Mouse (Mus musculus): ENCODE data around the gene Sik1.
"Not testable (repeated sequence)": the region's sequence is repeated elsewhere in the genome, so short reads cannot be mapped to it uniquely, and the experiment has no call there.

The Sik1 gene

DNA sequence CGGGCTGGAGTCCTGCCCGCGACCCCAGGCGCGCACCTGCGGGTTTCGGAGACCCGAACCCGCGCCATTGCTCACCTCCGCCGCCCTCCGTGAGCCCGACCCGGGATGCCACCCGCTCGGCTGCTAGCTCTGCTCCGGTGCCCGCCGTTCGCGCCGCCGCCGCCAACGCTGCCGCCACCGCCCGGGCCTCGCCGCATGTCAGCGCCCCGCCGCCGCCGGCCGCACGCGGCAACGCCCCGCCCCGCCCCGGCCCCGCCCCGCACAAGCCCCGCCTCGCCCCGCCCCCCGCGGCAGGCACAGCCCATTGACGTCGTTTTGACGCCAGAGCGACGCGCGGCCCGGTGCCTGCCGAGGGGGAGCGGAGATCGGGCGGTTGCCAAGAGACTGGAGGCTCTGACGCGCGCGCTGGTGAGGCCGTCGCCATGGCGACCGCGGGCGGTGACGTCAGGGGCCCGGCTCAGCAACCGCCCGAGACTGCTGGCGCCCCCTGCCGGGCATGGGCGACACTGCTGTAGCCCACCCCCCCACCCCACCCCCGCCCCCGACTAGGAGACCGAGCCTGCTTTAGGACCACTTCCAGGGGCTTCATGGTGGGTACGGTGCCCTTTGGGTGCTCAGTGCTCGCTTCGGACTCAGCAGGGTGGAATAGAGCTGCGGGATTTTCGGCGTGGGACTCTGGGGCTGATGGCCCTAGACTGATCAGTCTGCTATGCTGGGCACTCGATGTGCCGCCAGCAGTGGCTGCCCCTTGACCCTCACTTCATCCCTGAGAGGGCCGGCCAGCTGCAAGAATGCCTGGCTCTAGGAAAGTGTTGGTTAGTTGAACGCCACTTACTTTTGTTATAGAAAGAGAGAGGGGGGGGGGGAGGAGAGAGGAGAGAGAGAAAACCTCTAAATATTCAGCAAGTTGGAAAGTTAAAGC, at the start of gene Sik1:
Gene Sik1, minus strand, starts transcription at position 208 of the 922 bp plus-strand sequence.
- DNase-seq: peak; percentile 97

DNA sequence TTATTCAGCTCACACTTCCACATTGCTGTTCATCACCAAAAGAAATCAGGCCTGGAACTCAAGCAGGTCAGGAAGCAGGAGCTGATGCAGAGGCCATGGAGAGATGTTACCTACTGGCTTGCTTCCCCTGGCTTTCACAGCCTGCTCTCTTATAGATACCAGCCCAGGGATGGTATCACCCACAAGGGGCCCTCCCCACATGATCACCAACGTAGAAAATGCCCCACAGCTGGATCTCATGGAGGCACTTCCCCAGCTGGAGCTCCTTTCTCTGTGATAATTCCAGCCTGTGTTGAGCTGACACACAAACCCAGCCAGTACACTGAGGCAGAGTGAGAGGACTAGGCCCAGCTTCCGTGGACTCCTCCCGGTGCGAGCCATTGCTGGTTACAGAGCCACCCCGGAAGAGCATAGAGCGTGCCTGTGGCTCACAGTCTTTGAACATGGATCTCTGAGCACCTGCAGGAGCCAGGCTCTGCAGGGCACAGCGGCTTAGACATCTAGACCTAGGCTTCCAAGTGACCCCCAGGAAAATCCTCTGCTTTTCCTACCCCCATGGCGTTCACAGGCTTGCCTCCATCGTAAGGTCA, 49.7 kb upstream of the Sik1 start:
- no peak for DNase-seq

DNA sequence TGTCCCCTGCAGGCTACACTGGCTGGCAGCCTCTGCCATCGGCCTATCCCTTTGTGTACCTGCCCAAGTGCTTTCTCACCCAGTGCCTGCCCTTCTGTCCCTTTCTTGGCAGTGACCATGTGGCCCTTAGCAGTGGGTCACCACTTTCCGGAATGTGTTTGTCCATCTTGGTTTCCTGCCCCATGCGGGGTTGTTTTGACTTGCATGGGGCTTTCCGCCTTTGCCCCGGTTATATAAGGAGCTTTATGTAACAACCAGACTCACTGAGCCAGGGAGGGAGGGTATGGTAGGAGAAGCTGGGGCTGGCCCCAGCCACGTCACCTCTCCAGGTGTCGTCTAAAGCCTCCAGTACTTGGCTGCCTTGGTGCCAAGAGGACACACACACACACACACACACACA, 48.4 kb upstream of the Sik1 start:
- DNase-seq: no peak

- no peak for DNase-seq
These were observed 47.1 kb upstream of the Sik1 start for GRCm38 (mm10) chr17:31902630-31903198.

- no peak for DNase-seq
These were observed 46.0 kb upstream of the Sik1 start for GRCm38 (mm10) chr17:31901461-31902204.

- no peak for DNase-seq
These were observed 43.3 kb upstream of the Sik1 start for GRCm38 (mm10) chr17:31898941-31899340.

DNA sequence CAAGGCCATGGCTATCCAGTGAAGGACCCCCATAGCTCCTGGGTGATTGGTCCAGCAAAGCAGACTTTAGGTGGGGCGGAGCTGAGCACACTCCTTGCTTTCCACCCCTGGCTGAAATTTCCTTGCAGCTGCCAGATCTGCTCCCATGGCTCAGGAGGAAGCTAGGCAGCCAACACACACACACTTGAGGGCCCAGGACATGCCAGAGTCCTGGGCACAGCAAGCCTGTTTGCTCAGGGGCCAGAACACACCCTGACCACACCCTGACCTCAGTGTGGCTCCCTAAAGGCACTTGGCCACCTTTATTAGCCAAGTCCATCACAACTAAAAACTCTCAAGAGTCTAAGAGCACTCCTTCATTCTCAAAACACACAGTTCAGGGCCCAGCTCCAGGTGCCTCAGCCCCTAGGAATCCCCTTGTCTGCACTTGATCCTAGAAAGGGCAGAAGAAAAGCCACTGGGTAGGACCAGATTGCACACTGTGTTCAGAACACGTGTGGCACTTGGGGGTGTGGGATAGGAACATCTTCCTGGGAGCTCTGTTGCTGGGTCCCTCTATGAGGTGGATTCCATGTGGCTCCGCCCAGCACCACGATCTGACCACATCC, 41.7 kb upstream of the Sik1 start:
- DNase-seq: no peak

DNA sequence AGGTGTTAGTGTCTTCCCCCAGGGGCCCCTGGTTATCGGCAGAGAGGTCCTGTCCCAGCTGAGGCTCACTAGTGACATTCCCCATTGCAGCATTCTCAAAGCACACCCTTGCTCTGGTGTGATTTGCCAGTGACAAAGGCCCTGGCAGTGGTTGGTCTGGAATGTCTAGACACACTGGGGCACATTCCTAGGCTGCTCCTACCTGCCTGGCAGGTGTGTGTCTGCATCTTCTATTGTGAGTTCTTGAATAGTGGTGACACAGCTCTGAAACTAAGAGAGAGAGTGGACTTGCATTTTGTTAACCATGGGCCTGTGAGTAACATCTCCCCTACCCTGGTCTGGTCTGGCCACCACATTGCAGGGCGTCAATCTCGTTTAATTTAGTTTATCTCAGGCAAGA, 41.1 kb upstream of the Sik1 start:
- no peak for DNase-seq

DNA sequence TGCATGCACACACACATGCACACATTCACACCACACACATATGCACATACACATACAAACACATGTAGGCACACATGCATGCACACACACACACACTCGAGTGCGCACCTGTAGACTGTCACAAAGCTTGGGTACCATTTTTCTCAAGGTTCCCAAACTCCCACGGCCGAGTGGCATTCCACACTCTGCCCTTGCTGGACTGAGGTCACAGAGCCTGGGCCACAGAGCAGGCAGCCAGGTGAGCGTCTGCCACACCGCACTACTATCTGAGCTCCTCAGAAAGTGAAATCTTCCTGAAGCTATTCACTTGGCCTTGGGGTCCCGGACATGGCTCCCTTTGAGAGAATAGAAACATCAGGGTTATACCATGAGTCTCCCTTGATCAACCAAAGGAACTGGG, 40.7 kb upstream of the Sik1 start:
- DNase-seq: no peak

DNA sequence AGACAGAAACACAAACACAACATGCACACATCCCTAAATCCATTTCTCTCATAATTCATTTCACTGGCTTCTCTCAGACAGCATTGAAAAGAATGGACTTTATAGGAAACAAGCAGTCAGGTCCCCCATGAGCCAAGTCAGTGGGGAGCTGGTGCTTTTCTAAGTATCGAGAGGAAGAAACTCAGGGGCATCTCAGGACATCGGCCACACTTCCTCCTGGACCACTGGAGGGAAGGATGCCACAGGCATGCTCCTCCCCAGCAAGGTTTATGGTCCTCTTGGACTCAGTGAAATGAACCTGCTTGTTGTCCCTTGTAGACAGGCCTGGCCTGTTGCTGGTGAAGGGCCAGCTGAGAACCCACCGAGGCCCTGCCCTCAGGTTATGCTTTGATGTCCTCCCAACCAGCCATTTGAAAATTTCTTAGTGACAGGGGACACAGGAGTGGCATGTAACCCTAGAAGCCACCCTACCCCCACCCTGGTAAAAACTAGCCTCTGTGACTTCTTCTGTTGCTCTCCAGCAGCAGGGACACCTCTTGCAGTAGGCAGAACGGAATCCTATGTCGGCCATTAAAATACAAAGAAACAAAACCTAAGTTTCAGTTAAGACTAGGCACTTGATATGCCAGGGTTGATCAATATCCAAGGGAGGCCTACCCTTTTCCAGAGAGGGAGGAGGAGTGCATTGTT, 37.9 kb upstream of the Sik1 start:
- no peak for DNase-seq

- DNase-seq: no peak
These were observed 37.1 kb upstream of the Sik1 start for GRCm38 (mm10) chr17:31892750-31893149.

DNA sequence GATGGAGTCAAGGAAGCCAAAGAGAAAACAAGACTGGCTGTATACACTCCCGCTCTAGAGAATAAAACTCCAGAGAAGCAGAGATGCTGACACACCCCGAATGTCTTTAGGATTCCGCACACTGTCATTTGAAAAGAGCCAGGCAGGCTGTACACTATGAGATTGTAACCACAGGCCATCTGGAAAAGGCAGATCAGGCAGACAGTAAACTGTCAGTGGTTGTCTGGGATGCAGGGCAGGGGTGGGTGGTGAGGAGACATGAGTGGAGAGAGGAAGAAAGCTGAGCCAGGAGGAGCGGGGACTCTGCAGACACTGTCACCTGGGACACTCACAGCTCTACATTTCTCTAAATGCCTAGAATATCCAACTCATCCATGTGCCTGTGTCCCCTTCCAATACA, 36.3 kb upstream of the Sik1 start:
- DNase-seq: no peak

DNA sequence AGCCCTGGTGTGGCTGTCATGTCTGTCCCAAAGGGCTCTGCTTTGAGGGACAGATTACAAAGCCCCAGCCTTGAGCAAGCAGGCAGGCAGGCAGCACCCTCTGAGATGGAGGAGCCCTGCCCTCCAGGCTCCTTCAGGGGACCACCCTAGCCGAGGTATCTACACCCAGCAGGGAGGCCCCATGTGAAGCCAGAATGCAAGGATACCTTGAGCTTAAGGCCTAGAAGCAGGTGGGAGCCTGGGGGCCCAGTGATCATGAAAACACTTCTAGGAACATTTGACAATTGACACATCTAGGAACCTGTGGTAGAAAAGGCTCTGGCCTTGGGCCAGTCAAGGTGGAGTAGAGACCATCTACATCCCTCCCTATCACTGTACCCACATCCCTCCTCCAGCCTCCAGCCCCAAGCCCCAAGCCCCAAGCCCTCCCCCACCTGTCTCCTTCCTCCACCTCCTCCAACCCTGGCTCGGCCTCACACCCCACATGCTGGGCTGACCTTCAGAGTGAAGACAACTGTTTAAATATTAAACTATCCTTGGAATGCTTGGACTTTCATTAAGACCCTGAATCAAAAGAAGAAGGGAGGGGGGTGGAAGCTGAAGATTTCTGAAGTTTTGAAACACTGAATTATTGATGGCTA, 34.8 kb upstream of the Sik1 start:
- no peak for DNase-seq

- DNase-seq: no peak
These were observed 34.0 kb upstream of the Sik1 start for GRCm38 (mm10) chr17:31889446-31890201.

DNA sequence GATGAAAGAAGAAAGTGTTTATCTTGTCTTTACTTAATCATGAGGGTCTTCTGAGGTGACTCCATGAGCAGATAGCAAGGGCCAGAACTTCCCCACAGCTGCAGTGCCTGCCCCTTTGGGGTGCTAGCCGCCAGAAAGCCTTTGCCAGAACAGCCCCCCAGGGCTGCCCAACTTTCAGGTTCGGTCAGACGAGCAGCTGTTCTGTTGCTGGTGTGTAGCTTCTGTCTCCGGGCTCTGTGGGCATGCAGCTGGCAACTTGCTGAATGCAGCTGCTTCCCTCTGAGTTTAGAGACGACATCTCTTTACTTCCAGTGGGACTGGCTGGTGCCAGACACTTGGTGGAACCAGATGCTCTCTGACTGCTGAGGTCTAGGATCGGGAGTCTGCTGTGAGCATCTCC, 32.9 kb upstream of the Sik1 start:
- no peak for DNase-seq

DNA sequence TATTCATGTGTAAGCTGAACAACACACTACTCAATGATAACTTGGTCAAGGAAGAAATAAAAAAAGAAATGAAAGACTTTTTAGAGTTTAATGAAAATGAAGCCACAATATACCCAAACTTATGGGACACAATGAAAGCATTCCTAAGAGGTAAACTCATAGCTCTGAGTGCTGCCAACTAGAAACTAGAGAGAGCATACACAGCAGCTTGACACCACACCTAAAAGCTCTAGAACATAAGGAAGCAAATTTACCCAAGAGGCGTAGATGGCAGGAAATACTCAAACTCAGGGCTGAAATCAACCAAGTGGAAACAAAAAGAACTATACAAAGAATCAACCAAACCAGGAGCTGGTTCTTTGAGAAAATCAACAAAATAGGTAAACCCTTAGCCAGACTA, 29.1 kb upstream of the Sik1 start:
- DNase-seq: not testable (repeated sequence)

GRCm38 (mm10) chr17:31879406-31879805, 23.8 kb upstream of the Sik1 start:
- no peak for DNase-seq

DNA sequence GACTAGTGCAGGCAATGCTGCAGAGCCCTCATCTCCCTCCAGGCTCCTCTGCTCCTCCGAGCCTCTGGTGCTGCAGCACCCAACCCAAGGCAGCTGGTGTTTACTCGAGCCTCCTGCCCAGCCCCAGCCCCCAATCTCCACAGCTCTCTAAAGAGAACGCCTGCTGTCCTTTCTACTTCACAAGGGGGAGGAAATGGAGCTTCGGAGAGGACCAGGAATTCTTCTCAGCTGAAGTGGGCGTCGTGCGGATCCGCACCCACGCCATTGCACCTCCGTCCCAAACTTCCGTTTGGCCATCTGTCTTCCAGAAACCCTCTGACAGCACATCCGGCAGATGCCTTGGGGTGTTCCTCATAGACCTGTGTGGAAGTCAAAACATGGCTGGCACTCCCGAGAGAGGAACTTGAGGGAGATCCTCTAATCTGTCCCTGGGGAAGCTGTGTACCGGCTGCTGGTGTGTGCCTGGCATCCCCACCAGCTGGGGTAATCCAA, 22.1 kb upstream of the Sik1 start:
- DNase-seq: no peak

- DNase-seq: no peak
These were observed 21.6 kb upstream of the Sik1 start for GRCm38 (mm10) chr17:31877181-31877581.

DNA sequence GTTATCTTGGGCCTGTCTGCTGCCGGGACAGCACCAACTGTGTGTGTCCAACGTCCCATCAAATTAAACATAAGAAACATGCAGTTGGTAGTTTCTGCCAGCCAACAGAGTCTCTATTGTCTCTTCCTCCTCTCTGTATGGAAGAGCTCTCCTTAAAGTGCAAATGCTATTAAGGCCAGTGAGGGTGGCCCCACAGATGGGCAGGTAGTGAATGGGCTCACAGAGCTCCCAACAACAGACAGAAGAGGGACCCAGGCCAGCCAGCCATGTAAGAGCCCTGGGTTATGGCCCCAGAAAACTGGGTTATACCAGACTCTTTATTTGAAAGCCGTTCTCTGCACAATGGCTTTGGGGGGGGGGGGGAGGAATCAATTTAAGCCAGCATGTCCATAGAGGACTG, 21.2 kb upstream of the Sik1 start:
- DNase-seq: no peak
